Mouse (Mus musculus) common myeloid progenitor, adult 5-6 weeks (primary cell): Measurements from ENCODE around the gene Slc37a4. TPM values are rescaled to one million over a fixed set of nuclear protein-coding genes. Genes with fewer than 3 reads are reported as not detected.
A peak's percentile ranks its signal among the peaks of the same experiment; 100 is the strongest.
"Not testable (repeated sequence)": the region's sequence is repeated elsewhere in the genome, so short reads cannot be mapped to it uniquely, and the experiment has no call there.

ENCODE experiments used
- ATAC-seq: replicated peaks from 2 replicates; pipeline ENCODE4 v1.8.0; 2016; ENCODE audit warnings: low read depth, mild to moderate bottlenecking, moderate TSS enrichment, inconsistent platforms; ENCODE audit not compliant: poor library complexity, severe bottlenecking
- total RNA-seq: library from RNA; stranded (forward); fragments of 200-1000, 187-1606 nt; gene quantifications from 2 replicates; pipeline ENCODE4 v1.2.3, GENCODE M21; 2017

Gene Slc37a4
- total RNA-seq, 1 experiment from 2014 or later, result 26.1 TPM

DNA sequence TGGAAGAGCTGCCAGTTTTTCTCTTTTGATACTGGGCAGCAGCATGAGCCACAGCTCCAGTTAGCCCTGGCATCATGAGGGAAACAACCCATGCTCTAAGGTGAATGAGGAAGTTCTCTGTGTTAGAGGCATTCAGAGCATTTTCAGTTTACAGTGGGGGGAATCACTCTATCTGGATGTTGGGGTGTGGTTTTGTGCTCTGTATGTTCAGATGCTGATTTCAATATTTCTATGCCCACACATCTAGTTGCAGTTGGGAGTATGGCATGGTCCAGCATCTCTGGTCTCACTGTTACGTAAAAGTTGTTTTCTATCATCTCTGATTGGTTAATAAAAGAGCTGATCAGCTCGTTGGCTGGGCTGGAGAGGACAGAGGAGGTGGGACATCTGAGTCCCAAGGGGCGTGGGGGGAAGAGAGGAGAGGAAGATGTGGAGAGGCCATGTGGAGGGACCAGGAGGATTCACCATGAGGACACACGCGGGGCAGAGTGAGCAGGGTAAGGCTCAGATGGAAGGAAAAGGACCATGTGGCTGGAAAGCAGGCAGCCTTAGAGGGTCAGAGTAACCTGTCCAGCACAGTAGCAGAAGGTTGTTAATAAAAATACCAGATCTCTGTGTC, 23.7 kb downstream of the Slc37a4 start:
- ATAC-seq, result peak; percentile 38

DNA sequence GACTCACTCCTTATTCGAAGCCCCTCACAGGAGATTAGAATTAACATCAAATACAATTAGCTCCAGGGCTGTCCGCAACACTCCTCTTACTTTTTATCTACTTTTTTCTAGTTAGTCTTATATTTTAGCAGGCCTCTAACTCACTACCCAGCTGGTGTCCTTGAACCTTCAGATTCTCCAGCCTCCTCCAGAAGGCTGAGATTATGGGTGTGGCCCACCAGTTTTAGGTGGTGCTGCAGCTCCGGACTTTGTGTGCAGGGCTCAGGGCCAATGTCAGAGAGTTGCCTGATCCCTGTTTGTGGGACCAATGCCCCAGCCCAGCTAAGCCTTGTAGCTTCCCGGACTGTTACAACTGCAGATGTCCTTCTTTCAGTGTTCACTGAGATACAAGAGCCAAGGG, 26.9 kb downstream of the Slc37a4 start:
- no peak for ATAC-seq

DNA sequence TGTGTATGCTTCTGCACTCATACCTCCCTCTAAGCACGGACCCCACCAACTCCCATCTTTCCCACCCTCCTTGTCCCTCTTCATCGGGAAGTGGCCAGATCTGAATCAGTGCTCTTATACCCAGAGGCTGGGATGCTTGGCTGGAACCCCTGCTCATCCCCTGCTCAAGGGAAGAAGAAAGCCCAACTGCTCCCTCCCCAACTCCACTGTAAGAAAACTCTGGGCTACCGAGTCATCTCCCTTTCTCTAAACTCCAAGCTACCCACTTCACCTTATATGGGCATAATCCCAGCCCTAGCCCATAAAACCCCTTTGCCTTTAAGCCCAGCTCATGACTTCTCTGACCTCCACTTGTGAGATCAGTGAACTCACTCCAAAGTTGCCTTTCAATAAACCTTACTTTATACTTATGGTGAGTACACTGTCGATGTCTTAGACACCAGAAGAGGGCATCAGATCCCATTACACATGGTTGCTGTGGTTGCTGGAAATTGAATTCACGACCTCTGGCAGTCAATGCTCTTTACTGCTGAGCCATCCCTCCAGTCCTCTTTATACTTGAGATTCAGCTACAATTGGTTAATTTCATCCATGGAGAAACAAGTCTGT, 36.0 kb downstream of the Slc37a4 start:
- ATAC-seq, result no peak

- ATAC-seq, result peak; percentile 91
Measured at GRCm38 (mm10) chr9:44435747-44436146, 39.1 kb downstream of the Slc37a4 start.

- no peak for ATAC-seq
Measured at GRCm38 (mm10) chr9:44440961-44441360, 44.3 kb downstream of the Slc37a4 start, which contains the start of gene Foxr1. Foxr1 (minus strand) TSS chr9:44441136.

DNA sequence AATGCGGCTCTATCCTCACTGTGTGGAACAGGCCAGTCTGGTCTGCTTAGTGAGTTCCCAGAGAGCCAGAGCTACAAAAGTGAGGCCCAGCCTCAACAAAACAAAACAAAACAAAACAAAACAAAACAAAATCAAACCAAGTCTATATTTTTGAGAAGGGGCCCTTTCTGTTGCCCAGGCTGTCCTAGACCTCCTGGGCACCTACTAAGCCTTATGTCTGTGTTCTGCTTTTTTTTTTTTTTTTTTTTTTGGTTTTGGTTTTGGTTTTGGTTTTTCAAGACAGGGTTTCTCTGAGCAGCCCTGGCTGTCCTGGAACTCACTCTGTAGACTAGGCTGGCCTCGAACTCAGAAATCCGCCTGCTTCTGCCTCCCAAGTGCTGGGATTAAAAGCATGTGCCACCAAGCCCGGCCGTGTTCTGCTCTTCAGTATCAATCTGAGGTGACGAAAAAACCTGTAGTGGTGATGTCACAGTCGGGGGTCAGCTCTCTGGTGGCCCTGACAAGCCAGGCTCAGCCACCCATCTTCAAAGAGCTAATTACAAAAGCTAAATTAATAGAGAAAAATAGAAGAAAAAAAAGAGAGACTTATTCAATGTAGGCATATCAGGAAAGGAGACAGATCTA, 47.9 kb downstream of the Slc37a4 start:
- ATAC-seq, result not testable (repeated sequence)

DNA sequence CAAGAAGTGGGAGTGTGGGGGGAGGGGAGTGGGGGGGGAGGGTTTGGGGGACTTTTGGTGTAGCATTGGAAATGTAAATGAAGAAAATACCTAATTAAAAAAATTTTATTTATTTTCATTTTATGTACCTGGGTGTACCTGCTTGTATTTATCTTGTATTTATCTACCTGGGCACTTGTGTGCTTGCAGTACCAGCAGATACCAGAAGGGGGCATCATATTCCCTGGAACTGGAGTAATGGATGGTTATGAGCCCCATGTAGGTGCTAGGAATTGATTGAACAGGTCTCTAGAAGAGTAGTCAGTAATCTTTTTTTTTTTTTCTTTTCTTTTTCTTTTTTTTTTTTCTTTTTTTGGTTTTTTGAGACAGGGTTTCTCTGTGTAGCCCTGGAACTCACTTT, 53.7 kb downstream of the Slc37a4 start:
- ATAC-seq, result no peak

Other genes starting within 250 kb of the Slc37a4 start
- gene Cbl, start 162.8 kb upstream of the Slc37a4 start, total RNA-seq, result 27.7 and 32.7 TPM in 2 replicates
- gene Ccdc153, start 156.2 kb upstream of the Slc37a4 start, total RNA-seq, result not detected in 2 replicates
- gene Pdzd3, start 145.4 kb upstream of the Slc37a4 start, total RNA-seq, result 0.58 TPM in 1 of 2 replicates, not detected in the other
- gene Nlrx1, start 128.3 kb upstream of the Slc37a4 start, total RNA-seq, result 1.6 and 3.4 TPM in 2 replicates
- gene Abcg4, start 108.2 kb upstream of the Slc37a4 start, total RNA-seq, result 4.2 and 4.8 TPM in 2 replicates
- gene Hinfp, start 91.2 kb upstream of the Slc37a4 start, total RNA-seq, result 10.6 and 12.1 TPM in 2 replicates
- gene C2cd2l, start 76.6 kb upstream of the Slc37a4 start, total RNA-seq, result 2.1 and 4.4 TPM in 2 replicates
- gene Dpagt1, start 70.8 kb upstream of the Slc37a4 start, total RNA-seq, result 10.6 and 14.2 TPM in 2 replicates
- 286 and 311 TPM in 2 replicates for gene H2afx, start 62.2 kb upstream of the Slc37a4 start, total RNA-seq
- 71.4 and 73.7 TPM in 2 replicates for gene Hmbs, start 52.6 kb upstream of the Slc37a4 start, total RNA-seq
- 16.9 and 18.6 TPM in 2 replicates for gene Vps11, start 35.2 kb upstream of the Slc37a4 start, total RNA-seq
- 90.4 and 99.1 TPM in 2 replicates for gene Hyou1, start 17.4 kb upstream of the Slc37a4 start, total RNA-seq
- 2,354 and 2,766 TPM in 2 replicates for gene Rps25, start 10.3 kb downstream of the Slc37a4 start, total RNA-seq
- 29.5 and 39.8 TPM in 2 replicates for gene Trappc4, start 10.7 kb downstream of the Slc37a4 start, total RNA-seq
- 18.8 and 35.2 TPM in 2 replicates for gene Ccdc84, start 21.7 kb downstream of the Slc37a4 start, total RNA-seq
- gene Foxr1, start 44.3 kb downstream of the Slc37a4 start, total RNA-seq, result not detected in 2 replicates
- gene Upk2, start 58.1 kb downstream of the Slc37a4 start, total RNA-seq, result not detected in 2 replicates
- 3.1 and 5.7 TPM in 2 replicates for gene Bcl9l, start 86.0 kb downstream of the Slc37a4 start, total RNA-seq
- not detected in 2 replicates for gene Cxcr5, start 165.0 kb downstream of the Slc37a4 start, total RNA-seq
- 101 and 143 TPM in 2 replicates for gene Ddx6, start 208.0 kb downstream of the Slc37a4 start, total RNA-seq